In genomic region chr9:22366221-22366620, GRCm38 (mm10) we compare ENCODE assay signal across 15 mouse cellular contexts. TPM values are rescaled to one million over a fixed set of nuclear protein-coding genes. Genes with fewer than 3 reads are reported as not detected.
A peak's percentile ranks its signal among the peaks of the same experiment; 100 is the strongest.
DNase-seq lines count a peak whose midpoint lies in the region; ATAC-seq and TF ChIP-seq lines count a peak whose summit lies in the region.
"Had no signal": no experiment of that assay in that cellular context is flagged by ENCODE, and none has a peak within 500 bp of the region (broad histone marks: within the 10 kb centered on the region; RNA-seq: fewer than 3 reads in every experiment).

No protein-coding gene starts in this region.

- no peak; a peak in 1 of 4 replicates for TF ChIP-seq POLR2A in MEL (IDR thresholded peaks at IDR 0.05; ENCODE audit: control insufficient read depth in 1 of 2, insufficient read depth in 1 of 2, low read depth in 1 of 2, low read length in 2 of 2, poor library complexity in 1 of 2)

- ATAC-seq in G1E (ENCODE audit: extremely low read depth, insufficient number of reproducible peaks, low FRiP score, poor library complexity, severe bottlenecking) = peak; percentile 56
- ATAC-seq in midbrain, embryonic 16.5 days = no peak
- ATAC-seq: activated CD4-positive, CD25-positive, alpha-beta regulatory T cell, adult 4 months; CD4-positive, CD25-positive, alpha-beta regulatory T cell, adult 4 months; Patski had no signal

- TF ChIP-seq CTCF in G1E (IDR thresholded peaks at IDR 0.05; ENCODE audit: low read depth, low read length) = no peak
- no peak for TF ChIP-seq CTCF in MEL (IDR thresholded peaks at IDR 0.05 in 2 of 3, conservative IDR thresholded peaks at IDR 0.05 in 1 of 3; ENCODE audit: control insufficient read depth in 1 of 3, insufficient read depth in 1 of 3, low read depth in 2 of 3, low read length in 3 of 3, poor library complexity in 1 of 3, severe bottlenecking in 1 of 3)

- peak in 1 of 2 experiments; percentile 12; a peak in 1 of 4 replicates for TF ChIP-seq EP300 in MEL (IDR thresholded peaks at IDR 0.05; ENCODE audit: low read depth in 1 of 2, low read length in 2 of 2)

- H3K9ac ChIP-seq in MEL (ENCODE audit: control insufficient read depth, low read depth, low read length, poor library complexity, severe bottlenecking) = no peak overlapping the region
- H3K9ac ChIP-seq in midbrain, embryonic 16.5 days (ENCODE audit: low read depth, low read length) = no peak overlapping the region

- peaks cover 56% of the 10 kb centered on the region for H3K4me1 ChIP-seq in G1E (ENCODE audit: insufficient read depth, low read depth, low read length)
- H3K4me1 ChIP-seq in MEL (ENCODE audit: control insufficient read depth in 1 of 2, insufficient read depth in 2 of 2, low read length in 2 of 2) = peaks cover 14 to 17% of the 10 kb centered on the region in 2 experiments; a peak in 3 of 4 replicates
- H3K4me1 ChIP-seq in midbrain, embryonic 16.5 days (ENCODE audit: control insufficient read depth, insufficient read depth, low read length) = no peaks in the 10 kb centered on the region

- peaks cover 7% of the 10 kb centered on the region; the same call in 1 of the 2 replicates for H3K79me2 ChIP-seq in MEL (ENCODE audit: control insufficient read depth, insufficient read depth, low read length, poor library complexity)

- H3K4me2 ChIP-seq in midbrain, embryonic 16.5 days (ENCODE audit: low read length) = no peak overlapping the region

- no peaks in the 10 kb centered on the region for H3K9me3 ChIP-seq in G1E (replicated peaks)
- H3K9me3 ChIP-seq in MEL (replicated peaks; ENCODE audit: insufficient read depth, low read length) = no peaks in the 10 kb centered on the region
- H3K9me3 ChIP-seq in midbrain, embryonic 16.5 days (replicated peaks; ENCODE audit: control insufficient read depth, low read length, poor library complexity, severe bottlenecking) = no peaks in the 10 kb centered on the region

- peaks cover 89% of the 10 kb centered on the region for H3K36me3 ChIP-seq in G1E (replicated peaks)
- peaks cover 31 to 97% of the 10 kb centered on the region in 2 experiments for H3K36me3 ChIP-seq in MEL (ENCODE audit: control insufficient read depth in 1 of 2, insufficient read depth in 2 of 2, low read length in 2 of 2)
- H3K36me3 ChIP-seq in midbrain, embryonic 16.5 days (ENCODE audit: control insufficient read depth, insufficient read depth, low read length) = no peaks in the 10 kb centered on the region

- no peaks in the 10 kb centered on the region for H3K27me3 ChIP-seq in G1E (ENCODE audit: insufficient read depth, low read length)
- H3K27me3 ChIP-seq in MEL (ENCODE audit: control insufficient read depth in 1 of 2, insufficient read depth in 2 of 2, low read length in 2 of 2) = no peaks in the 10 kb centered on the region
- no peaks in the 10 kb centered on the region for H3K27me3 ChIP-seq in midbrain, embryonic 16.5 days (ENCODE audit: control insufficient read depth, insufficient read depth, low read depth, low read length)
- H3K27me3 ChIP-seq: CH12.LX, Patski had no signal

- H3K4me3 ChIP-seq in G1E (ENCODE audit: low read depth, low read length) (no peak overlapping the region), MEL (ENCODE audit: control insufficient read depth in 1 of 2, insufficient read depth in 1 of 2, low read depth in 2 of 2, low read length in 2 of 2) (no peak overlapping the region)
- no peak overlapping the region for H3K4me3 ChIP-seq in midbrain, embryonic 16.5 days (ENCODE audit: low read depth, low read length)

- DNase-seq in G1E (ENCODE audit: low spot score) = no peak
- no peak for DNase-seq in MEL (ENCODE audit: low read depth, low spot score)
- no peak for DNase-seq in frontal cortex, postnatal 25 days (ENCODE audit: low spot score in 2 of 2)
- DNase-seq: adrenal gland, adult 8-10 months; B cell, adult 2 months; cerebellum, adult 11 months; cerebellum, adult 11-12 months; cerebellum, adult 18-20 months; cerebellum, adult 2 months; cerebellum, adult 8-10 months had no signal

- 96% methylated on average over 2 of the region's 2 CpGs for WGBS in midbrain, embryonic 16.5 days

- TF ChIP-seq RAD21 in MEL (IDR thresholded peaks at IDR 0.05; ENCODE audit: low read depth, low read length) = no peak

- H3K27ac ChIP-seq in MEL (ENCODE audit: control insufficient read depth, low read depth, low read length) = peak overlapping the region; percentile 3
- H3K27ac ChIP-seq in midbrain, embryonic 16.5 days (ENCODE audit: low read length) = no peak overlapping the region

TF ChIP-seq in MEL, 35 proteins besides CTCF, POLR2A, EP300 and RAD21:
- TF ChIP-seq NRF1 (IDR thresholded peaks at IDR 0.05; ENCODE audit: insufficient read depth, low read depth, low read length, poor library complexity, severe bottlenecking) (no peak), TAL1 (IDR thresholded peaks at IDR 0.05; ENCODE audit: low read length) (no peak), MYB (IDR thresholded peaks at IDR 0.05; ENCODE audit: low read depth, low read length) (no peak), POLR2AphosphoS5 (IDR thresholded peaks at IDR 0.05; ENCODE audit: borderline replicate concordance, low read depth, low read length) (no peak), SMC3 (IDR thresholded peaks at IDR 0.05; ENCODE audit: low read depth, low read length) (no peak), MAFK (IDR thresholded peaks at IDR 0.05; ENCODE audit: borderline replicate concordance, low read depth, low read length) (no peak), ZC3H11A (IDR thresholded peaks at IDR 0.05; ENCODE audit: low read depth, low read length) (no peak), USF2 (IDR thresholded peaks at IDR 0.05; ENCODE audit: borderline replicate concordance in 1 of 2, insufficient read depth in 1 of 2, low read depth in 1 of 2, low read length in 2 of 2) (no peak), ZNF384 (IDR thresholded peaks at IDR 0.05; ENCODE audit: low read depth, low read length) (peak; percentile 93), ELF1 (IDR thresholded peaks at IDR 0.05; ENCODE audit: low read depth, low read length) (no peak), GABPA (IDR thresholded peaks at IDR 0.05; ENCODE audit: low read depth, low read length) (no peak), HCFC1 (IDR thresholded peaks at IDR 0.05; ENCODE audit: low read depth, low read length) (no peak), CHD1 (IDR thresholded peaks at IDR 0.05; ENCODE audit: low read depth, low read length) (no peak), TBP (IDR thresholded peaks at IDR 0.05; ENCODE audit: low read depth, low read length) (0 out of 2 replicates have a peak, but pooled peaks have one; percentile 8), KAT2A (conservative IDR thresholded peaks at IDR 0.05; ENCODE audit: low read depth, low read length) (no peak), USF1 (IDR thresholded peaks at IDR 0.05; ENCODE audit: low read depth, low read length) (no peak), MEF2A (IDR thresholded peaks at IDR 0.05; ENCODE audit: extremely low read depth, insufficient replicate concordance, low read depth, low read length, poor library complexity, severe bottlenecking) (no peak), MXI1 (IDR thresholded peaks at IDR 0.05; ENCODE audit: low read depth, low read length) (no peak; the same call in 1 of the 2 replicates), MAX (IDR thresholded peaks at IDR 0.05; ENCODE audit: low read length) (no peak), POLR2AphosphoS2 (IDR thresholded peaks at IDR 0.05; ENCODE audit: low read length) (0 out of 2 replicates have a peak, but pooled peaks have one; percentile 42), E2F4 (IDR thresholded peaks at IDR 0.05; ENCODE audit: borderline replicate concordance, low read depth, low read length) (no peak), CHD2 (IDR thresholded peaks at IDR 0.05; ENCODE audit: low read length) (no peak), NELFE (IDR thresholded peaks at IDR 0.05; ENCODE audit: low read depth, low read length) (no peak), ETS1 (IDR thresholded peaks at IDR 0.05; ENCODE audit: low read depth, low read length) (no peak), RCOR1 (IDR thresholded peaks at IDR 0.05; ENCODE audit: low read depth, low read length) (peak; percentile 52), TCF12 (IDR thresholded peaks at IDR 0.05; ENCODE audit: low read depth, low read length) (peak; percentile 58; the same call in 1 of the 2 replicates), UBTF (IDR thresholded peaks at IDR 0.05; ENCODE audit: borderline replicate concordance, insufficient read depth, low read depth, low read length) (no peak), ZMIZ1 (IDR thresholded peaks at IDR 0.05; ENCODE audit: low read depth, low read length) (no peak), JUND (IDR thresholded peaks at IDR 0.05; ENCODE audit: low read depth, low read length) (no peak), SIN3A (IDR thresholded peaks at IDR 0.05; ENCODE audit: low read length) (no peak), GATA1 (IDR thresholded peaks at IDR 0.05; ENCODE audit: low read depth, low read length) (no peak)

RNA-seq across cellular contexts. Expression of gene Anln, which starts 22.8 kb away (rescaled TPM):
- total RNA-seq in G1E (2014; fragmentation: Nextera tagmentation) = 183 and 184 TPM in 2 replicates
- total RNA-seq in G1E (2017) = 62.1 and 62.4 TPM in 2 replicates
- 6.8 and 8.7 TPM in 2 replicates for polyA plus RNA-seq in G1E (2012)
- total RNA-seq in MEL (2012; rRNA removed) = 93.3 and 105 TPM in 2 replicates
- 100 to 1,000 TPM in 1 of 2 experiments, 10 to 100 TPM in 1; 93.3 to 114 TPM for polyA plus RNA-seq in MEL (2012; ENCODE audit: insufficient read depth in 1 of 2, insufficient read length in 2 of 2, low read depth in 1 of 2, low replicate concordance in 2 of 2, missing spikeins in 1 of 2)
- 3.4 and 4.6 TPM in 2 replicates for polyA plus RNA-seq in midbrain, embryonic 16.5 days (2015; fragmentation: Nextera tagmentation; extraction: Ambion mirVana)

RNA-seq across cellular contexts. Expression of gene 9530077C05Rik, which starts 45.1 kb away (rescaled TPM):
- total RNA-seq in G1E (2014; fragmentation: Nextera tagmentation) = 5.1 and 10.3 TPM in 2 replicates
- total RNA-seq in G1E (2017) = 6.8 and 7.9 TPM in 2 replicates
- polyA plus RNA-seq in G1E (2012) = 1.3 and 1.8 TPM in 2 replicates
- 4.1 and 4.5 TPM in 2 replicates for total RNA-seq in MEL (2012; rRNA removed)
- 1 to 10 TPM in 1 of 2 experiments, not detected in 1; 6.9 TPM for polyA plus RNA-seq in MEL (2012; ENCODE audit: insufficient read depth in 1 of 2, insufficient read length in 2 of 2, low read depth in 1 of 2, low replicate concordance in 2 of 2, missing spikeins in 1 of 2)
- polyA plus RNA-seq in midbrain, embryonic 16.5 days (2015; fragmentation: Nextera tagmentation; extraction: Ambion mirVana) = 17.3 and 19.7 TPM in 2 replicates

RNA-seq across cellular contexts. Expression of gene Zfp810, which starts 58.8 kb away (rescaled TPM):
- total RNA-seq in G1E (2014; fragmentation: Nextera tagmentation) (17.6 and 18.4 TPM in 2 replicates), G1E (2017) (12.6 and 13.2 TPM in 2 replicates), MEL (2012; rRNA removed) (not detected in 2 replicates)
- polyA plus RNA-seq in G1E (2012) (3.0 and 3.3 TPM in 2 replicates), MEL (2012; ENCODE audit: insufficient read depth in 1 of 2, insufficient read length in 2 of 2, low read depth in 1 of 2, low replicate concordance in 2 of 2, missing spikeins in 1 of 2) (under 1 TPM in 1 of 2 experiments, not detected in 1; 0.13 TPM)
- 32.5 and 32.7 TPM in 2 replicates for polyA plus RNA-seq in midbrain, embryonic 16.5 days (2015; fragmentation: Nextera tagmentation; extraction: Ambion mirVana)
